Mouse (Mus musculus) heart, postnatal 0 days (tissue): ENCODE data around the gene Mia. TPM values are rescaled to one million over a fixed set of nuclear protein-coding genes. Genes with fewer than 3 reads are reported as not detected.

Source experiments
- ATAC-seq: fragments of 200-750 bp; cut with Nextera tagmentation; 2 replicates; pipeline ENCODE4 v1.8.0; 2017; ENCODE audit warnings: low read depth, moderate number of reproducible peaks, moderate library complexity; ENCODE audit not compliant: insufficient read depth
- DNase-seq: peaks from one replicate; pipeline ENCODE4 v3.0.0-alpha.2; 2016; ENCODE audit warnings: low spot score
- H3K27ac ChIP-seq: fragments of 300-500 bp; sonication (generic); 2 replicates; pipeline ENCODE4 v1.5.1; 2014; ENCODE audit warnings: low read depth, mild to moderate bottlenecking
- H3K27me3 ChIP-seq: fragments of 300-500 bp; sonication (generic); 2 replicates; pipeline ENCODE4 v1.6.1; 2014; ENCODE audit warnings: low read length, mixed read lengths; ENCODE audit not compliant: control insufficient read depth, insufficient read depth
- H3K36me3 ChIP-seq: fragments of 300-500 bp; sonication (generic); replicated peaks from 2 replicates; pipeline ENCODE4 v1.6.1; 2014; ENCODE audit warnings: low read length, mixed read lengths; ENCODE audit not compliant: control insufficient read depth, insufficient read depth
- H3K4me1 ChIP-seq: fragments of 300-500 bp; sonication (generic); 2 replicates; pipeline ENCODE4 v1.6.1; 2014; ENCODE audit warnings: antibody characterized with exemption; ENCODE audit not compliant: control insufficient read depth, insufficient read depth
- H3K4me2 ChIP-seq: fragments of 300-500 bp; sonication (generic); 2 replicates; pipeline ENCODE4 v1.6.1; 2014; ENCODE audit warnings: low read depth, mild to moderate bottlenecking, low read length, moderate library complexity
- H3K4me3 ChIP-seq: fragments of 300-500 bp; sonication (generic); 2 replicates; pipeline ENCODE4 v1.5.1; 2014; ENCODE audit warnings: low read depth, low read length
- H3K9ac ChIP-seq: fragments of 300-500 bp; sonication (generic); replicated peaks from 2 replicates; pipeline ENCODE4 v1.6.1; 2014; ENCODE audit warnings: low read depth, low read length, mixed read lengths
- H3K9me3 ChIP-seq: fragments of 300-500 bp; sonication (generic); replicated peaks from 2 replicates; pipeline ENCODE4 v1.6.1; 2016; ENCODE audit warnings: low read length; ENCODE audit not compliant: control insufficient read depth
- CTCF ChIP-seq: IDR thresholded peaks from 2 replicates; pipeline ENCODE4 v1.5.1; 2016; ENCODE audit warnings: antibody characterized with exemption, control low read depth, low read depth
- EP300 ChIP-seq: IDR thresholded peaks from 2 replicates; pipeline ENCODE4 v1.6.1; 2016; ENCODE audit warnings: antibody characterized with exemption, low read depth
- WGBS: fragments of 180-500 bp; shearing (Covaris S2); extraction: QIAGEN DNeasy Blood & Tissue Kit; methylation state at CpG from one replicate; pipeline ENCODE4 v1.1.7; 2014; 5-methylcytosine and 5-hydroxymethylcytosine counted together
- polyA plus RNA-seq: library from polyadenylated mRNA; unstranded; fragments of >200 nt; fragmentation: Nextera tagmentation; extraction: Ambion mirVana; gene quantifications from 2 replicates; pipeline ENCODE4 v1.2.1, GENCODE M21; 2015
- total RNA-seq: library from RNA; depleted of rRNA; stranded (reverse); fragments of >200 nt; gene quantifications from 2 replicates; pipeline ENCODE4 v1.2.3, GENCODE M21; 2014; ENCODE audit warnings: low replicate concordance

Gene Mia
- total and polyA plus RNA-seq, 2 experiments from 2014 or later, result 0.25 TPM; not detected in 1

DNA sequence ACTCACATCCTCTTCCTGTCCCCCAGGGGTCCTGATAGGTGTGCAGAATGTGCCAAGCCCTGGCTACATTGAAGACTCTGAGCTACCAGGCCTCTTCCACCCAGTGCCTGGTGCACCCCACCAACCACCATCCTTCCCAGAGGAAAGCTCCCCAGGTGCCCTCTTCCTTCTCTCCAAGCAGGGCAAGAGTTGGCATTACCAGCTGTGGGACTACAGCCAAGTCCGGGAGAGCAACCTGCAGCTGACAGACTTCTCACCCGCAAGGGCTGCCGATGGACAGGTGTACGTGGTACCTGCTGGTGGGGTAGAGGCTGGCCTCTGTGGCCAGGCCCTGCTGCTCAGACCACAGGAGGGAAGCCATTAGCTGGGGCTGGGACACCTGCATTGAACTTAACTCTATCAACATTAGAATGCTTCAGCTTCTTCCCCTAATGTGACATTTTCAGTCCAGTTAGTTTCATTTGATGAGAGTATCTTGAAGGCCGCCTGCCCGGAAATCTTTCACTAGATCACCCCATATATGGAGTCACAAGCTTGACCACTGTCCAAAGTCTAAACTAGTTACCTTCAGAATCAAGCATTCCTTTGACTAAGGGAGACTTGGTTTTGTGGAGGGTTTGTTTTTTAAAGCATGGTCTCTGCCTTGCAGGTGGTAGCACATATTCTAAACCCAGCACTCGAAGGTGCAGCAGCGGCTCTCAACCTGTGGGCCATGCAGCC, 22.9 kb upstream of the Mia start:
- H3K4me2 ChIP-seq, result no peak overlapping the region
- no peak for DNase-seq
- TF ChIP-seq EP300, result no peak
- no peak for TF ChIP-seq CTCF
- ATAC-seq, result no peak
- H3K36me3 ChIP-seq, result peaks cover 44% of the 10 kb centered on the region
- H3K27ac ChIP-seq, result no peak overlapping the region
- H3K27me3 ChIP-seq, result no peaks in the 10 kb centered on the region
- 94% methylated on average over 8 of the region's 8 CpGs for WGBS
- no peaks in the 10 kb centered on the region for H3K4me1 ChIP-seq
- H3K4me3 ChIP-seq, result no peak overlapping the region
- no peak overlapping the region for H3K9ac ChIP-seq
- no peaks in the 10 kb centered on the region for H3K9me3 ChIP-seq

- no peak overlapping the region for H3K4me2 ChIP-seq
- H3K4me1 ChIP-seq, result peaks cover 13% of the 10 kb centered on the region
- ATAC-seq (no peak), DNase-seq (no peak)
- H3K9me3 ChIP-seq, result no peaks in the 10 kb centered on the region
- no peak overlapping the region for H3K27ac ChIP-seq
- H3K27me3 ChIP-seq, result no peaks in the 10 kb centered on the region
- no peak overlapping the region for H3K4me3 ChIP-seq
- H3K9ac ChIP-seq, result no peak overlapping the region
- 91% methylated on average over 8 of the region's 8 CpGs for WGBS
- H3K36me3 ChIP-seq, result peaks cover 26% of the 10 kb centered on the region
- TF ChIP-seq EP300 (no peak), CTCF (no peak)
Measured at GRCm38 (mm10) chr7:27198779-27199178, 17.8 kb upstream of the Mia start.

GRCm38 (mm10) chr7:27198355-27198754, 17.4 kb upstream of the Mia start:
- TF ChIP-seq EP300, result no peak
- TF ChIP-seq CTCF, result no peak
- H3K4me3 ChIP-seq, result no peak overlapping the region
- no peak overlapping the region for H3K4me2 ChIP-seq
- DNase-seq (no peak), ATAC-seq (no peak)
- H3K27me3 ChIP-seq, result no peaks in the 10 kb centered on the region
- H3K27ac ChIP-seq, result no peak overlapping the region
- H3K4me1 ChIP-seq, result peaks cover 13% of the 10 kb centered on the region
- no peaks in the 10 kb centered on the region for H3K9me3 ChIP-seq
- peaks cover 26% of the 10 kb centered on the region for H3K36me3 ChIP-seq
- no peak overlapping the region for H3K9ac ChIP-seq

DNA sequence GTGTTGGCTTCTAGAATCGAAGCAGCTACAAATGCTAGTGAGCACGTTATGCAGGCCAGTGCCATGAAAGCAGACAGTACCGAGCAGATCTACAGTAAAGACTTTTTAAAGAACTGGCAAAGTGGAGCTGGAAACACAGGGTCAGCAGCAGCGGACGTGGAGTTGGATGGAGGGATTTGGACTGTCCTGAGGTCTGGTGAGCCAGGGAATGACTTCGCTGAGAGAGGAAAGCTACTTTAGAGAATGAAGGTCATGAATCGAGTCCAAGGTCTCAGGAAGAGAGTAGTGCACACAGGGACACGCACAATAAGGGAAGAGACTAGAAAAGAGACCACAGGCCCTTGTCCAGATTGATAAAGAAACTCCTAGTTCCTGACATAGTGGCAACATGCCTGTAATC, 16.7 kb upstream of the Mia start:
- H3K9ac ChIP-seq, result no peak overlapping the region
- H3K9me3 ChIP-seq, result no peaks in the 10 kb centered on the region
- no peak overlapping the region for H3K27ac ChIP-seq
- peaks cover 13% of the 10 kb centered on the region for H3K4me1 ChIP-seq
- no peak overlapping the region for H3K4me2 ChIP-seq
- TF ChIP-seq EP300 (no peak), CTCF (no peak)
- ATAC-seq (no peak), DNase-seq (no peak)
- no peaks in the 10 kb centered on the region for H3K27me3 ChIP-seq
- H3K36me3 ChIP-seq, result peaks cover 26% of the 10 kb centered on the region
- 86% methylated on average over 8 of the region's 8 CpGs for WGBS
- no peak overlapping the region for H3K4me3 ChIP-seq

- Histone ChIP-seq H3K4me3 (no peak overlapping the region), H3K9me3 (no peaks in the 10 kb centered on the region), H3K27ac (peak overlapping the region; percentile 99; the same call in 1 of the 2 replicates), H3K9ac (no peak overlapping the region), H3K4me1 (peaks cover 13% of the 10 kb centered on the region), H3K36me3 (peaks cover 26% of the 10 kb centered on the region), H3K27me3 (no peaks in the 10 kb centered on the region), H3K4me2 (no peak overlapping the region)
- 87% methylated on average over 3 of the region's 3 CpGs for WGBS
- no peak for DNase-seq
- ATAC-seq, result no peak
- TF ChIP-seq CTCF, result no peak
- TF ChIP-seq EP300, result no peak
Measured at GRCm38 (mm10) chr7:27197136-27197535, 16.2 kb upstream of the Mia start.
